Mouse (Mus musculus): Measurements from ENCODE around the gene Magi1.
A peak's percentile ranks its signal among the peaks of the same experiment; 100 is the strongest.

The Magi1 gene

GRCm38 (mm10) chr6:94283318-94284061 is at the start of gene Magi1:
TSS of gene Magi1 (minus strand) at chr6:94283917.
- peak; percentile 100 for DNase-seq

GRCm38 (mm10) chr6:94327143-94327542 is 43.4 kb upstream of the Magi1 start:
- no peak for DNase-seq

GRCm38 (mm10) chr6:94316886-94317285 is 33.2 kb upstream of the Magi1 start:
- no peak for DNase-seq

GRCm38 (mm10) chr6:94312285-94312684 is 28.6 kb upstream of the Magi1 start:
- DNase-seq, result no peak

- no peak for DNase-seq
Measured at GRCm38 (mm10) chr6:94308498-94308897, 24.8 kb upstream of the Magi1 start.

GRCm38 (mm10) chr6:94303512-94303911 is 19.8 kb upstream of the Magi1 start:
- no peak for DNase-seq

- DNase-seq, result no peak
Measured at GRCm38 (mm10) chr6:94301804-94302203, 18.1 kb upstream of the Magi1 start.

- DNase-seq, result no peak
Measured at GRCm38 (mm10) chr6:94300562-94300961, 16.8 kb upstream of the Magi1 start.

GRCm38 (mm10) chr6:94287387-94287786 is 3.7 kb upstream of the Magi1 start:
- DNase-seq, result no peak

GRCm38 (mm10) chr6:94286555-94286954 is 2.8 kb upstream of the Magi1 start:
- DNase-seq, result no peak

GRCm38 (mm10) chr6:94284089-94284825 is 540 bp upstream of the Magi1 start:
- DNase-seq, result peak; percentile 95

- DNase-seq, result peak; percentile 95
Measured at GRCm38 (mm10) chr6:94282301-94283241, 1.1 kb downstream of the Magi1 start.

- DNase-seq, result peak; percentile 94
Measured at GRCm38 (mm10) chr6:94281606-94282280, 2.0 kb downstream of the Magi1 start.

- DNase-seq, result no peak
Measured at GRCm38 (mm10) chr6:94273941-94274340, 9.8 kb downstream of the Magi1 start.

GRCm38 (mm10) chr6:94270001-94270400 is 13.7 kb downstream of the Magi1 start:
- DNase-seq, result no peak

- peak; percentile 87 for DNase-seq
Measured at GRCm38 (mm10) chr6:94269174-94269573, 14.5 kb downstream of the Magi1 start.

GRCm38 (mm10) chr6:94265244-94265935 is 18.3 kb downstream of the Magi1 start:
- DNase-seq, result no peak

- DNase-seq, result peak; percentile 83
Measured at GRCm38 (mm10) chr6:94264183-94264941, 19.4 kb downstream of the Magi1 start.

- DNase-seq, result peak; percentile 82
Measured at GRCm38 (mm10) chr6:94260831-94261230, 22.9 kb downstream of the Magi1 start.

GRCm38 (mm10) chr6:94259981-94260380 is 23.7 kb downstream of the Magi1 start:
- DNase-seq, result no peak

- no peak for DNase-seq
Measured at GRCm38 (mm10) chr6:94257831-94258173, 25.9 kb downstream of the Magi1 start.

Measured in heart, adult 11 months (tissue).